Mouse (Mus musculus) ES-E14 (cell line): ENCODE measurements around the gene Appl2.

Experiments
- CHD2 ChIP-seq: IDR thresholded peaks from 2 replicates; pipeline ENCODE4 v1.6.1; 2014; ENCODE audit warnings: mild to moderate bottlenecking, low read depth, low read length, inconsistent platforms
- HCFC1 ChIP-seq: IDR thresholded peaks from 2 replicates; pipeline ENCODE4 v1.6.1; 2012; ENCODE audit warnings: low read length, inconsistent platforms, borderline replicate concordance; ENCODE audit not compliant: insufficient read depth
- MAFK ChIP-seq: IDR thresholded peaks from 2 replicates; pipeline ENCODE4 v1.6.1; 2014; ENCODE audit warnings: mild to moderate bottlenecking, low read depth, low read length, inconsistent platforms; ENCODE audit not compliant: insufficient read depth
- ZC3H11A ChIP-seq: IDR thresholded peaks from 2 replicates; pipeline ENCODE4 v1.6.1; 2012; ENCODE audit warnings: low read depth, mild to moderate bottlenecking, inconsistent platforms, low read length, borderline replicate concordance
- ZNF384 ChIP-seq: IDR thresholded peaks from 2 replicates; pipeline ENCODE4 v1.6.1; 2012; ENCODE audit warnings: low read depth, low read length, inconsistent platforms

- TF ChIP-seq CHD2 (no peak), ZNF384 (no peak), ZC3H11A (no peak), MAFK (no peak), HCFC1 (no peak)
These were observed 3.4 kb downstream of the Appl2 start for GRCm38 (mm10) chr10:83644865-83645715.
